Mouse (Mus musculus): ENCODE results near the gene Adam19. TPM values are rescaled to one million over a fixed set of nuclear protein-coding genes. Genes with fewer than 3 reads are reported as not detected.
"Not testable (repeated sequence)": the region's sequence is repeated elsewhere in the genome, so short reads cannot be mapped to it uniquely, and the experiment has no call there.

Gene Adam19
- total RNA-seq, 1 experiment: 43.8 TPM

- Histone ChIP-seq H3K4me3 (ENCODE audit: insufficient read depth in 1 of 2, low read depth in 1 of 2, low read length in 2 of 2, poor library complexity in 1 of 2, severe bottlenecking in 1 of 2) (no peak overlapping the region), H3K9me3 (ENCODE audit: control insufficient read depth, insufficient read depth, low read depth, low read length) (no peaks in the 10 kb centered on the region), H3K9ac (ENCODE audit: insufficient read depth, low read depth, low read length, poor library complexity, severe bottlenecking) (no peak overlapping the region), H3K36me3 (ENCODE audit: control insufficient read depth, insufficient read depth, low read length, poor library complexity, severe bottlenecking) (no peaks in the 10 kb centered on the region), H3K4me1 (ENCODE audit: control insufficient read depth in 2 of 2, insufficient read depth in 2 of 2, low read length in 2 of 2, poor library complexity in 1 of 2) (no peaks in the 10 kb centered on the region), H3K27ac (ENCODE audit: insufficient read depth, low read depth, low read length, poor library complexity, severe bottlenecking) (no peak overlapping the region)
- no peak for DNase-seq (ENCODE audit: low read depth, low spot score)
- in situ Hi-C loops (cut with MboI; ENCODE audit: low sequenced_read_pairs in 2 of 2, unreplicated experiment in 2 of 2): no loop called here
- TF ChIP-seq ZC3H11A (IDR thresholded peaks at IDR 0.05; ENCODE audit: borderline replicate concordance, low read depth, low read length): no peak
- no peak for TF ChIP-seq HCFC1 (IDR thresholded peaks at IDR 0.05; ENCODE audit: borderline replicate concordance, insufficient read depth, low read length)
- TF ChIP-seq CHD2 (IDR thresholded peaks at IDR 0.05; ENCODE audit: low read depth, low read length): no peak
- no peak for TF ChIP-seq ZNF384 (IDR thresholded peaks at IDR 0.05; ENCODE audit: low read depth, low read length)
- no peak for TF ChIP-seq MAFK (IDR thresholded peaks at IDR 0.05; ENCODE audit: insufficient read depth, low read depth, low read length)
Observed at GRCm38 (mm10) chr11:46176155-46176554, 120.4 kb downstream of the Adam19 start.

GRCm38 (mm10) chr11:46177246-46178043 lies 121.7 kb downstream of the Adam19 start:
- no peaks in the 10 kb centered on the region for H3K9me3 ChIP-seq (ENCODE audit: control insufficient read depth, insufficient read depth, low read depth, low read length)
- in situ Hi-C loops (cut with MboI; ENCODE audit: low sequenced_read_pairs in 2 of 2, unreplicated experiment in 2 of 2): no loop called here
- H3K4me3 ChIP-seq (ENCODE audit: insufficient read depth in 1 of 2, low read depth in 1 of 2, low read length in 2 of 2, poor library complexity in 1 of 2, severe bottlenecking in 1 of 2): no peak overlapping the region
- H3K27ac ChIP-seq (ENCODE audit: insufficient read depth, low read depth, low read length, poor library complexity, severe bottlenecking): no peak overlapping the region
- DNase-seq (ENCODE audit: low read depth, low spot score): no peak
- H3K9ac ChIP-seq (ENCODE audit: insufficient read depth, low read depth, low read length, poor library complexity, severe bottlenecking): no peak overlapping the region
- no peaks in the 10 kb centered on the region for H3K36me3 ChIP-seq (ENCODE audit: control insufficient read depth, insufficient read depth, low read length, poor library complexity, severe bottlenecking)
- no peaks in the 10 kb centered on the region for H3K4me1 ChIP-seq (ENCODE audit: control insufficient read depth in 2 of 2, insufficient read depth in 2 of 2, low read length in 2 of 2, poor library complexity in 1 of 2)
- TF ChIP-seq HCFC1 (IDR thresholded peaks at IDR 0.05; ENCODE audit: borderline replicate concordance, insufficient read depth, low read length): no peak

DNA sequence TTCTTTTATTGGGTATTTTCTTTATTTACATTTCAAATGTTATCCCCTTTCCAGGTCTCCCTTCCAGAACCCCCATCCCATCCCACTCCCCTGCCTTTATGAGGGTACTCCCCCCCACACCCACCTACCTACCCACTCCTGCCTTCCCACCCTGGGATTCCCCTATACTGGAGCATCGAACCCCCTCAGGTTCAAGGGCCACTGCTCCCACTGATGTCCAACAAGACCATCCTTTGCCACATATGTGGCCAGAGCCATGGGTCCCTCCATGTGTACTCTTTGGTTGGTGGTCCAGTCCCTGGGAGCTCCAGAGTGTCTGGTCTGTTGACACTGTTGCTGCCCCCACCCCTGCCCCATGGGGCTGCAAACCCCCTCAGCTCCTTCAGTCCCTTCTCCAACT lies 126.2 kb downstream of the Adam19 start:
- H3K36me3 ChIP-seq (ENCODE audit: control insufficient read depth, insufficient read depth, low read length, poor library complexity, severe bottlenecking); H3K9me3 ChIP-seq (ENCODE audit: control insufficient read depth, insufficient read depth, low read depth, low read length); DNase-seq (ENCODE audit: low read depth, low spot score); H3K4me1 ChIP-seq (ENCODE audit: control insufficient read depth in 2 of 2, insufficient read depth in 2 of 2, low read length in 2 of 2, poor library complexity in 1 of 2); in situ Hi-C loops (cut with MboI; ENCODE audit: low sequenced_read_pairs in 2 of 2, unreplicated experiment in 2 of 2); H3K9ac ChIP-seq (ENCODE audit: insufficient read depth, low read depth, low read length, poor library complexity, severe bottlenecking); H3K4me3 ChIP-seq (ENCODE audit: insufficient read depth in 1 of 2, low read depth in 1 of 2, low read length in 2 of 2, poor library complexity in 1 of 2, severe bottlenecking in 1 of 2); H3K27ac ChIP-seq (ENCODE audit: insufficient read depth, low read depth, low read length, poor library complexity, severe bottlenecking): not testable (repeated sequence)

GRCm38 (mm10) chr11:46184946-46185345 lies 129.2 kb downstream of the Adam19 start:
- Histone ChIP-seq H3K36me3 (ENCODE audit: control insufficient read depth, insufficient read depth, low read length, poor library complexity, severe bottlenecking) (no peaks in the 10 kb centered on the region), H3K9me3 (ENCODE audit: control insufficient read depth, insufficient read depth, low read depth, low read length) (no peaks in the 10 kb centered on the region), H3K9ac (ENCODE audit: insufficient read depth, low read depth, low read length, poor library complexity, severe bottlenecking) (no peak overlapping the region), H3K4me1 (ENCODE audit: control insufficient read depth in 2 of 2, insufficient read depth in 2 of 2, low read length in 2 of 2, poor library complexity in 1 of 2) (peaks cover 0 to 2% of the 10 kb centered on the region in 2 experiments; a peak in 1 of 4 replicates), H3K4me3 (ENCODE audit: insufficient read depth in 1 of 2, low read depth in 1 of 2, low read length in 2 of 2, poor library complexity in 1 of 2, severe bottlenecking in 1 of 2) (no peak overlapping the region), H3K27ac (ENCODE audit: insufficient read depth, low read depth, low read length, poor library complexity, severe bottlenecking) (no peak overlapping the region)
- TF ChIP-seq ZNF384 (IDR thresholded peaks at IDR 0.05; ENCODE audit: low read depth, low read length) (no peak), MAFK (IDR thresholded peaks at IDR 0.05; ENCODE audit: insufficient read depth, low read depth, low read length) (no peak), HCFC1 (IDR thresholded peaks at IDR 0.05; ENCODE audit: borderline replicate concordance, insufficient read depth, low read length) (no peak), ZC3H11A (IDR thresholded peaks at IDR 0.05; ENCODE audit: borderline replicate concordance, low read depth, low read length) (no peak), CHD2 (IDR thresholded peaks at IDR 0.05; ENCODE audit: low read depth, low read length) (no peak)
- DNase-seq (ENCODE audit: low read depth, low spot score): no peak
- in situ Hi-C loops (cut with MboI; ENCODE audit: low sequenced_read_pairs in 2 of 2, unreplicated experiment in 2 of 2): no loop called here

GRCm38 (mm10) chr11:46185486-46185885 lies 129.7 kb downstream of the Adam19 start:
- in situ Hi-C loops (cut with MboI; ENCODE audit: low sequenced_read_pairs in 2 of 2, unreplicated experiment in 2 of 2): no loop called here
- no peak for TF ChIP-seq HCFC1 (IDR thresholded peaks at IDR 0.05; ENCODE audit: borderline replicate concordance, insufficient read depth, low read length)
- TF ChIP-seq ZNF384 (IDR thresholded peaks at IDR 0.05; ENCODE audit: low read depth, low read length): no peak
- no peak for TF ChIP-seq ZC3H11A (IDR thresholded peaks at IDR 0.05; ENCODE audit: borderline replicate concordance, low read depth, low read length)
- TF ChIP-seq CHD2 (IDR thresholded peaks at IDR 0.05; ENCODE audit: low read depth, low read length): no peak
- TF ChIP-seq MAFK (IDR thresholded peaks at IDR 0.05; ENCODE audit: insufficient read depth, low read depth, low read length): no peak
- DNase-seq (ENCODE audit: low read depth, low spot score): no peak
- Histone ChIP-seq H3K27ac (ENCODE audit: insufficient read depth, low read depth, low read length, poor library complexity, severe bottlenecking) (no peak overlapping the region), H3K4me1 (ENCODE audit: control insufficient read depth in 2 of 2, insufficient read depth in 2 of 2, low read length in 2 of 2, poor library complexity in 1 of 2) (peaks cover 0 to 2% of the 10 kb centered on the region in 2 experiments; a peak in 1 of 4 replicates), H3K36me3 (ENCODE audit: control insufficient read depth, insufficient read depth, low read length, poor library complexity, severe bottlenecking) (no peaks in the 10 kb centered on the region), H3K9ac (ENCODE audit: insufficient read depth, low read depth, low read length, poor library complexity, severe bottlenecking) (no peak overlapping the region), H3K9me3 (ENCODE audit: control insufficient read depth, insufficient read depth, low read depth, low read length) (no peaks in the 10 kb centered on the region), H3K4me3 (ENCODE audit: insufficient read depth in 1 of 2, low read depth in 1 of 2, low read length in 2 of 2, poor library complexity in 1 of 2, severe bottlenecking in 1 of 2) (no peak overlapping the region)

Measured in ES-E14 (cell line).